Mouse (Mus musculus) Patski (cell line): ENCODE measurements at regions not wholly inside any gene's neighbourhood (a gene's known extent, or its start where the extent isn't known, plus 50 kb on each side); places are given as distances from the start of the nearest gene placed in this dataset.

Source experiments
- ATAC-seq: fragments of 100-300 bp; one replicate; pipeline ENCODE4 v1.8.0; 2021
- CTCF ChIA-PET: fragments of 350-600 bp; sonication (Branson Sonifier 250); formaldehyde crosslinking; loops from one replicate; lab custom pipeline; 2022; ENCODE audit warnings: inconsistent platforms; lab: Charles Lee
- POLR2A ChIA-PET: fragments of 350-600 bp; sonication (Branson Sonifier 250); formaldehyde crosslinking; loops from one replicate; lab custom pipeline; 2022; ENCODE audit warnings: antibody characterized with exemption, inconsistent platforms; lab: Charles Lee
- DNase-seq: peaks from one replicate; pipeline ENCODE4 v3.0.0-alpha.2; 2011; ENCODE audit warnings: low read depth, low spot score
- H3K27me3 ChIP-seq: fragments of 371-371 bp; one replicate; pipeline ENCODE4 v1.5.1; 2021
- CTCF ChIP-seq: fragments of 100-300 bp; IDR thresholded peaks from one replicate; pipeline ENCODE4 v1.5.1; 2021
- in situ Hi-C: fragments of 300-500 bp; cut with MboI; formaldehyde crosslinking; loops from 3 replicates; pipeline ENCODE4 v1.11.1; 2018; ENCODE audit warnings: low pct_unique_long_range_greater_than_20kb, mixed read lengths

GRCm38 (mm10) chr3:118435248-118435647 lies 126.7 kb upstream of the Dpyd start:
- CTCF ChIA-PET: interaction anchor here (0.9 kb wide), 1 partner anchor 12 kb away, joined by 3 read pairs; no protein-coding TSS in a partner anchor
- in situ Hi-C loops: loop anchor here (25.0 kb wide), 1 partner anchor 1802 kb away; no protein-coding TSS in a partner anchor
- no peak for TF ChIP-seq CTCF
- DNase-seq (no peak), ATAC-seq (no peak)
- POLR2A ChIA-PET: no interaction called here
- H3K27me3 ChIP-seq: peaks cover 31% of the 10 kb centered on the region

DNA sequence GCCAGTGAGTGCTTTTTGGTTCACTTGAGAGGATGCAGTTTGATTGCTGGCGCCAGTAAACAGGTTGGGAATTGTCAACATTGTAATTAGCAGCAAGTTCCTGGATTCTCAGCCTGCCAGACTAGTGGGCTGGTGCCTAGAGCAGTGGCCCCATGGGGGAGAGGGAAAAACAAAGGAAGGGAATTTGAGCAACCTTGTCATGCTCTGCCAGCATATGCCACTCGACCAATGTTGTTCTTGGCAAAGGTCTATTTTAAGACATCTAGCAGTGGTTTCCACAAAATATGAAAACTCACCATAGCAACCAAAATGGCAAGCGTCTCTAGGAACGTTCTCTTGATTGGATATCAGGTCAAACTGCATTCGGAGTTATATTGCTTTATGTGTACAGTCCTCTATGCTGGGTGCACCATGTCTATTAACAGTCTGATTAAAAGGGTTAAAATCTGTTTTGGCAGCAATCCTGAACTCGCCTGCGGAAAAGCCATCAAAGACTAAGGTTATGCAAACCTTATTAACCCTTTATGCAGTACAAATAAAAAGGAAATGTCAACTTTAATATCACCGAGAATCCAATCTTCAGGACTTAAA lies 118.1 kb upstream of the Dpyd start:
- H3K27me3 ChIP-seq: peaks cover 19% of the 10 kb centered on the region
- no peak for TF ChIP-seq CTCF
- in situ Hi-C loops: loop anchor here (25.0 kb wide), 1 partner anchor 1793 kb away; no protein-coding TSS in a partner anchor
- POLR2A ChIA-PET: no interaction called here
- no peak for ATAC-seq
- DNase-seq: no peak
- CTCF ChIA-PET: no interaction called here

DNA sequence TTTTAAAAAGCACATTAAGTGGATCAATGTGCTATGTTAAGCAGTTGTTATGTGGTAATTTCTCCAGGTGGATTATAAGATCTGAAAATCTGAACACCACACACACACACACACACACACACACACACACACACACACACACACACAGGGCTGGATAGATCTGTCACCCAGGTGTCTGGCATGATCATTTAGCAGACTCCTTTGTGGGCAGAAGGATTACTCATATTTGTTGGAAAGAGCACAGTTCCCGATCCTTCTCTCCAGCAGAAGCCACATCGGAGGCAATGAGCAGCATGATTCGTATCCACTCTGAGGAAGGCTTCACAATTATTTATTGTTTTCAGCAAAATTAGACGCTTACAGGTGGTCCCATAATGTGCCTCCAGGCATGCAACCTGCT lies 116.6 kb upstream of the Dpyd start:
- H3K27me3 ChIP-seq: peaks cover 23% of the 10 kb centered on the region
- ChIA-PET POLR2A (no interaction called here), CTCF (no interaction called here)
- in situ Hi-C loops: loop anchor here (25.0 kb wide), 1 partner anchor 1792 kb away; no protein-coding TSS in a partner anchor
- no peak for ATAC-seq
- no peak for TF ChIP-seq CTCF
- no peak for DNase-seq

DNA sequence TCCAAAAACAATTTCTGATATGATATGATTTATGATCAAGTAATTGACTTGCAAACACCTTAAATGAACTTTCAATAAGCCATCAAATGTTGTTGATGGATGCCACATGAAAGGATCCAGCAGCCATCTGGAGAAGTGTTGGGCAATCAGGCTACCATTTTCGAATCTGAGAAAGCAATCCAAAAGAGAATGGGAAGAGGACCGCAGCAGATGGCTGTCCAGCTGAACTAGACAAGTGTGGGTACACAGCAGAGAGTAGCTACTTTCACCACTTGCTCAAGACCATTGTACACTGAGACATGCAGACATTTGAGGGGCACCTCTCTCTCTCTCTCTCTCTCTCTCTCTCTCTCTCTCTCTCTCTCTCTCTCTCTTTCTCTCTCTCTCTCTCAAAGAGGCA lies 102.3 kb upstream of the Dpyd start:
- DNase-seq (no peak), ATAC-seq (no peak)
- TF ChIP-seq CTCF: no peak
- H3K27me3 ChIP-seq: peaks cover 12% of the 10 kb centered on the region
- ChIA-PET CTCF (no interaction called here), POLR2A (interaction anchor here (0.7 kb wide), 1 partner anchor 16 kb away, joined by 6 read pairs; no protein-coding TSS in a partner anchor)
- in situ Hi-C loops: no loop called here

DNA sequence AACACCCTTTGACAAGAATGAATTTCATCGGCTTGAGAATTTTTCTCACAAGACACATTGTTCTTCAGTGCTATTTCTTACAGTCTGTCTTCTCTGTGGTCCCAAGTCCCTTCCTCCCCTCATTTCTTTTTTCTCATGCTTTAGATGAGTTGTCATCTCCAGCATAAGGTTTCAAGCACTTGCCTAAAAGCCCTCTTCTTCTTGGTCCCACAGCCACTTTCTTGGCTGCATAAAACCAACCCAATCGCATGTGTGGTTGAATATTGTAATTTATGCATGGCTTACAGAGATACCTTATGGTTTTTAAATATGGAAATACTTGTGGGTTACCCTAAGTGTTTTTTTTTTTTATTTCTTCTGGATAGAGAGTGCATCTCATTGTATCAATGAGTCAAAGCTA lies 96.3 kb upstream of the Dpyd start:
- ChIA-PET POLR2A (no interaction called here), CTCF (interaction anchor here (1.0 kb wide), 1 partner anchor 22 kb away, joined by 3 read pairs; no protein-coding TSS in a partner anchor)
- DNase-seq (no peak), ATAC-seq (no peak)
- in situ Hi-C loops: no loop called here
- H3K27me3 ChIP-seq: no peaks in the 10 kb centered on the region
- no peak for TF ChIP-seq CTCF

DNA sequence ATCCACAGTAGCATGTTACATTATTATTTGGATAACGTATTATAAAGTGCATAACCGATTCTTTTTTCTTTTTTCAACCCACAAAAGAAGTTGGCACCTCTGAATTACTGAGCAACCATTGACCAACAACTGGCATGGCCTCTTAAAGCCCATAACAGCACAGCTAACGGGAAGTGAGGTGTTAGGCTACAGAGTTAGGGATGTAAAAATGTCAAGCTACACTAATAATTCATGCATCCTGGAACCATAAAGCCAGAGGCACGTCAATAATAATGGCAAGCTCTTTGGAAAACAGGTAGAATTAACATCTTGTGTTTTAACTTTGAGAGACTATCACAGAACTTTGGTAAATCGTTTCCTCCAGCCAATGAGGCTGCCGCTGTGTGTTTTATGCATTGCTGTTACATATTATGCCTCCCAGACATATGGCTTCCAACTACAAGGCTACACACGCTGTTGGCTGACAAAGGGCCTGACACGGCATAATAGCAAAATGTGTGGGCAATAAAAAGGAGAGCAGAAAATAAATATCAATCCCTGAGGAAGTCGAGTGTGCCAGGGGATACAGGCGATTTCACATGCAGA lies 89.6 kb upstream of the Dpyd start:
- ATAC-seq: no peak
- in situ Hi-C loops: no loop called here
- no peak for DNase-seq

GRCm38 (mm10) chr3:118478065-118478464 lies 83.9 kb upstream of the Dpyd start:
- CTCF ChIA-PET: no interaction called here
- POLR2A ChIA-PET: no interaction called here
- no peaks in the 10 kb centered on the region for H3K27me3 ChIP-seq
- TF ChIP-seq CTCF: no peak
- in situ Hi-C loops: no loop called here
- no peak for ATAC-seq
- DNase-seq: no peak

More for the DNA sequence above, 89.6 kb upstream of the Dpyd start:
- CTCF ChIA-PET: interaction anchor here (1.1 kb wide), 1 partner anchor 123 kb away, joined by 3 read pairs; no protein-coding TSS in a partner anchor
- POLR2A ChIA-PET: no interaction called here
- TF ChIP-seq CTCF: no peak
- H3K27me3 ChIP-seq: no peaks in the 10 kb centered on the region

DNA sequence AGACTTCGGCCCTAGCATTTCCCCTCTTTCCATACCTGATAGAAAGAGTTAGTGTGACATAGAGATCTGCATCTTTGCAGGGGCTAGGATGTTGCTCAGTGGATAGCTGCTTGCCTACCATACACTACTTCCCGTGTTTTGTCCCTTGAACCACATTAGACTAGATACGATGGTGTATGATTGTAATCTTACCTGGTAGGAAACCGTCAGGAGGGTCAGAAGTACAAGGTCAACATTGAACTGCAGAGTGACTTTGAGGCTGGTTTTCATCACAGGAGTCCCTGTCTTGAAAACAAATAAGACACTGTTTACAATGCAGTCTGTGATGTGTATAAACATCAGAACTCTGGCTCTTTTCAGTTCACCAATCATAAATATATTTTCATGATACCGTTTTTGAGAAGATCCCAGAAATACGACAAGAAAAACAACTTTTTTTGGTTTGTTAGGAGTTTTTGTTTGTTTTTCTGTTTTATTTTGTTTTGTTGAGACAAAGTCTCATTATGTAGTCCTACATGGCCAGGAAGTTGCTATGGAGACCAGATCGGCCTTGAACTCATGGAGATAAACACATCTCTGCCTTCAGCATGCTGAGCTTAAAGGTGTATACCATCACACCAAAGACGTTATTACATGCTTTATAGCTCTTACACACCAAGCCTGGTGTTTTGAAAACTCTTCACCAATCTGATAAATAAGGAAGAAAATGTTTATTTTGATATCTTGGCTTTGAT lies 81.2 kb upstream of the Dpyd start:
- CTCF ChIA-PET: interaction anchor here (1.0 kb wide), 1 partner anchor 13 kb away, joined by 3 read pairs; no protein-coding TSS in a partner anchor
- TF ChIP-seq CTCF: no peak
- no peak for ATAC-seq
- no peaks in the 10 kb centered on the region for H3K27me3 ChIP-seq
- in situ Hi-C loops: no loop called here
- no peak for DNase-seq
- POLR2A ChIA-PET: no interaction called here

DNA sequence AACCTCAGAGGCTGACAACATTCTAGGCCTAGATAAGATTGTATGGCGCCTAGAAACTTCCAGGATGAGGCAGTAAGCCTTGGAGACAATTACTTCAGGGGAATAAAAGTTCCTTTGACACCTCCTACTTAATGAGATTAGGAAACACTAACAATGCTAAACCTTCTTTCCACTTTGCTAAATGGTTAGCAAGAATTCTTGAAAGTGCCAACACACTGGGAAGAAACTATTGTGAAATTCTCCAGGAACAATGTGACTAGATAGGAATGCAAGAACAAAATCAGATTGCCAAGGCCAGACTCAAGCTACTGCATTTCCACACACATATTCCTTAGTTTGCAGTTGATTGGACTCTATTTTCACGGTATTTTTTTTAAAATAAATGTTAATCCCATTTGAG lies 76.0 kb upstream of the Dpyd start:
- DNase-seq (no peak), ATAC-seq (no peak)
- no peaks in the 10 kb centered on the region for H3K27me3 ChIP-seq
- in situ Hi-C loops: no loop called here
- no peak for TF ChIP-seq CTCF
- ChIA-PET CTCF (no interaction called here), POLR2A (no interaction called here)

- in situ Hi-C loops: no loop called here
- no peak for ATAC-seq
- CTCF ChIA-PET: interaction anchor here (0.9 to 1.3 kb wide), 2 partner anchors 16 to 22 kb away, joined by 3 read pairs; no protein-coding TSS in a partner anchor
Observed at GRCm38 (mm10) chr3:118487408-118487807, 74.5 kb upstream of the Dpyd start.

DNA sequence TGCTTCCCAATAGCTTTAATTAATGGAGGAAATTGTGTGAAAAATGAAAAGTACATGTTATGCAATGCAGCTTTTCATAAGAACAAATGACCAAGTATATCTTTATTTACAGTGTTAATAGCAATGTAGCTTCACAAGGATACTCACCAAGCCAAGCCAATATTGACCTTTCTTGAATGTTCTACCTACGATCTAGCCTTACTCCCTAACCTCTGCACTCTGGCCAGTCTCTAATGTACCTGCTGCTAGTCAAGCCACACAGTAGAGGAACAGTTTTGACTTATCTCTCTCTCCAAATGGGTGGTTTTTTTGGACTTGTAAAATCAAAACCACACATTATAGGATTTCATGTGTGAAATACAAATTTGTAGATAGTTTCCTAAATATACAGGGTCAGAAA lies 70.8 kb upstream of the Dpyd start:
- ChIA-PET CTCF (no interaction called here), POLR2A (no interaction called here)
- DNase-seq (no peak), ATAC-seq (no peak)
- no peaks in the 10 kb centered on the region for H3K27me3 ChIP-seq
- TF ChIP-seq CTCF: no peak
- in situ Hi-C loops: no loop called here

More at GRCm38 (mm10) chr3:118487408-118487807, 74.5 kb upstream of the Dpyd start:
- DNase-seq: no peak
- no peak for TF ChIP-seq CTCF
- no peaks in the 10 kb centered on the region for H3K27me3 ChIP-seq
- POLR2A ChIA-PET: no interaction called here
